Mouse (Mus musculus): ENCODE data around the gene Nudt5. TPM values are rescaled to one million over a fixed set of nuclear protein-coding genes. Genes with fewer than 3 reads are reported as not detected.
"Not testable (repeated sequence)": the region's sequence is repeated elsewhere in the genome, so short reads cannot be mapped to it uniquely, and the experiment has no call there.

Gene Nudt5
- total RNA-seq (2022): 10 to 100 TPM; 34.7 to 42.0 (median 38.7) TPM

DNA sequence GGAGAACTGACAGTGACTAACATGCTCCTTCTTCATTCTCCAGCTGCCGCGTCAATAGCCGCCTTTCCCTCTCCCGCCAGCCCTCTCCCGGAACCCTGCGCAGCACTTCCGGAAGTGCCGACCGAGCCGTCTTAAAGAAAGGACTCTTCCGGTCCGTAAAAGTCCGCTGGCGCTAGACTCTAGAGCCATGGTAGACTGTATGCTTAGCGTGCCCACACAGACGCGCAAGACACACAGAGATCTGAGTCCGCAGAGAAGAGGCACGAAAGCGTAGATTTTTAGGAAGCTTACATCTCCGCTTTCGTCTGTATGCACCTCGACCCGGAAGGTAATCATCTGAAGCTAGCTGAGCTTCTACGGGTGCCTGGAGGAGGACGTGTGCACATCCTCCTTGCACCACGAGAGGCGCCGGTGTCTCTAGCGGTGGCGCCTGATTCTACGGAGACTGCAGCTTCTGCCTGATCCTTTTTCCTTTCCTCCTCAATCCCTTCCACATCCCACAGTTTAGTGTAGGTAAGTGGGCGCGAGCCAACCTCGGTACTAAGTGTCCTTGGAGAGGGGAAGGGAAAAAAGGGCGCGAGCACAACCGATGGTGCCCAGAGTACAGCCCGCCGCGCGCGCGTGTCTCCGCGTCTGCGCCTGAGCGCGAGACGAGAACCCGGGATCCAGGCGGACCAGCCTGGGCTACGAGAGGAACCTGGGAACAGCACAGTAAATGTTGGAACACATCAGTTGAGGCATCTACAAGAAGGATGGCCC, at the start of gene Nudt5, which contains the start of gene Cdc123:
Gene Nudt5, plus strand, starts transcription at position 147 of the 759 bp plus-strand sequence.
Gene Cdc123, minus strand, starts transcription at position 292 of the 759 bp plus-strand sequence.
- DNase-seq: peak; percentile 84

DNA sequence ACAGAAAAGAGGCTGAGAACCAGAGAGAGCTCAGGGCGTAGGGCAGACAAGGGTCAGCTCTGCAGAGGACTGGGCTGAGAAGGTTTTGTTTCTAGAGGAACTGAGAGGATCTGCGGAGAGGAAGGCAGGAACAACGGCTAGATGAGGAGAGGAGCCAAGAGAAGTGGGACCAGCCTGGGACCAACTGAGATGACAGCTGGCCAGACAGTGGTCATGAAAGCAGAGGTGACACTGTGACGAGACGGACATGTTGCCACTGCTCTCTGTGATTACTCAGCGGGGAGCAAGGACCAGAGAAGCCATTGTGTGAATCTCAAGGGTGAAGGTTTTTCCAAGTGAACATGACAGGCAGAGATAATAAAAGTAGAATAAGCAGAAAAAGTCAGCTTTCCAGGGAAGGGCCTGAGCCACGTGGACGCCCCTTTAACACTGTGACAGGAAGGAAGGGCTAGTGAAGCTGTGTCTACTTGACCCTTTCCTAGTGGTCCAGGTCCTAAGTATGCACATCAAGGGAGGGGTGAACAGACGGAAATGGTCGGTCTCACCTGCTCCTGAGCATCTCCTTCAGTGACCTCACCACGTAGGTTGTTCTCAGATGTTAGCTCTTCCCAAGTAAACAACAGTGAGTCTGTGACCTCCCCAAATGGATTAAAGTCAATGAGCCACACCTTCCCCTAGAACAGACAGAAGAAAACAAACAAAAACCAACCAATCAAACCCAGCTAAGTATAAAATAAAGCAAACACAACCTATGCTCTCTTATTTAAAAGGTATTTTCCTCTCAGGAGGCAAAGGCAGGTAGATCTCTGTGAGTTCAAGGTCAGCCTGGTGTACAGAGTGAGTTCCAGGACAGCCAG, 46.8 kb upstream of the Nudt5 start:
- no peak for DNase-seq

DNA sequence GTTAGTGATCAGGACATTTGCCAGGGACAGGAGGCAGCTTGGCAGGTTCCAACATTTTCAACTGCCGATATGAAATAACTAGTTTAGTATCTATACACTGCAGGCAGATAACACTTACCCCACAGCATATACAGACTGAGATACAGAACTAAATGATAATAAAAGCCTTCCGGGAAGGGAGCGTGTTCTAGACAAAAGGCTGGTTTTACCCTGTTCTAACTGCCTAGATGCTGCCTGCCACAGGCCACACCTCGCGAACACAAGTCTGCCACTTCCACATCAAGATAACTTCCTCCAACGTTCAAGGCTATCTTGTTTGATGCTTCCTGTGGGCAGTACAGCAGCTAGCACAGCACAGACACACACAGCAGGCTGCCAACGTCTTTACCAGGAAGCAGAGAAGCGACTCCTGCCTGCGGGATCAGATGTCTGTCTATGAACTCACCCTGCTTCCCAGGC, 43.6 kb upstream of the Nudt5 start:
- no peak for DNase-seq

DNA sequence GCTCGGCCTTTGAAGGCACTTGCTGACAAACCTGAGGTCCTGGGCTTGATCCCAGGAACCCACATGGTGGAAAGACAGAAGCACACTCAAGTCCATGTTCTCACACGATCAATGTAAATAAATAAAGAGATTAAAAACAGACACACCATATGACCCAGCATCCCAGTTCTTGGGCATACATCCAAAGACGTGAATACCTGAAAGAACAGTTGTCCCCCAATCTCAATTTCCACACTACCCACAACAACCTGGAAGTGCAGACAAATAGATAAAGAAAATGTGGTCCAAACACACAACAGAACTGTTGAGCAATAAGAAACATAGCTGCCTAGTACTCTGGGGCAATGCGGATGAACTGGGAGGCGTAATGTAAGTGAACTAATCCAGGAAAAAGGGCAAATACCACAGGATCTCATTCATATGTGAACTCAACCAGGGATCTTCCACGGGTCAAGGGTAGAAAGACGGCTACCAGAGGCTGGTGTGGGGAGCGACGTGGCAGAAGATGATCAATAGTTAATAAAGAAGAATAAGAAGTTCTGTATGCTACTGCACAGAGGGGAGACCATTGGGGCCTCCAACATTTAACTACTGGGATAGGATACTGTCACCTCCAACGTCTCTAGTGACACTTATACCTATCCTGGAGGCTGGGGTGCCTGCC, 42.8 kb upstream of the Nudt5 start:
- no peak for DNase-seq

DNA sequence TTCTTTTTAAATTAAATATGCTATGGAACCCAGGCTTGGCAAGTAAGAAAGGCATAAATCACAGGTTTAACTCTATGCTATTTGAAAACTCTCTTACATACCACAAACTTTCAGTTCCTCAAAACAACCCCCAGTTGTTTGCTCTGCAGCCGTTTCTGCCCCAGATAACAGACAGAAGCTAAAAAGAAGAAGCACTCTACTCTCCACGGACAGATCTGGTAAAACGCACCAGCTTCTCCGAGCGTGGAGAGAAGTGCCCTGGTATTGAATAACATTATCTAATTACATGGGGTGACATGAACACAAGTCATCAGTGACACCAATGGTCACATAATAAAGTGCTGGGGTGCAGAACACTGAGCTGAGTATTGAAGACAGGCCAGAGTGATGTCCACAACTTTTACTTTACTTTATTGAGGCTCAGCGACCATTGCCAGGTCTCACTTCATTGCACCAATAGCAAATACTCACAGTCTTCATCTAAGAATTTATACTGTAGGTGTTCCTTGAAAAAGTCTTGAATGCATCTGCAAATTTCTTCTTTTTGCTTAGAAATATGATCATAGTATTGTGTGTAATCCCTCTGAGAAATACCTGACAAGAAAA, 40.3 kb upstream of the Nudt5 start:
- no peak for DNase-seq

DNA sequence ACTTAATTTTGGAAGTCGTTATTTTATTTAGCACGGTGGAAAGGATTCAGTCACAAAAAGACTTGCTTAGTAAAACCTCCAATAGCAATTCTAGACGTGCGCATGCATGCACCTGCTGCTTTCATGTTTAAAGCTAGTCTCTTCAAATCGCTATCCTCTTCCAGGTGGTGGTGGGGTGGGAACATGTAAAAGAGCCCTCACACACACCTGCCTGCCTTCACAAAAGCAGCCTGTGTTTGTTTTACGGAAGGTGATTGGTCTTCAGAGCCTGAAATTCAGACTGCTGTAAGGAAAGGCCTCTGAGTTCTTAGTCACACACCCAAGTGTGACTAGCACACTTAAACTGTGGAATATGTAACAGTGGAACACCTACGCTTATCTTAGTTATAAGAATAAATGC, 39.6 kb upstream of the Nudt5 start:
- DNase-seq: no peak

DNA sequence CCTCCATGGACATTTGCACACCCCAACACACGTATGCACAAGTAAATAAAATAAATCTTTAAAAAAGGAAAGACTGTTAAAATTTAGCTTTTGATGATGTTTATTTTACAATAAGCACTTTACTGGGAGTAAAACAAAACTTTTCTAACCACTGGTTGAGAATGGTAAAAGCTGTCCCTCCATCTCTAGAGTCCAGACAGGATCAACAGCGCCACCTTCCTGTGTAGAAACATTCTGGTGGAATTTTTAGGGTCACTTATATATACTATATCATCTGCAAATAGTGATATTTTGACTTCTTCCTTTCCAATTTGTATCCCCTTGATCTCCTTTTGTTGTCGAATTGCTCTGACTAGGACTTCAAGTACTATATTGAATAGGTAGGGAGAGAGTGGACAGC, 38.6 kb upstream of the Nudt5 start:
- DNase-seq: not testable (repeated sequence)

DNA sequence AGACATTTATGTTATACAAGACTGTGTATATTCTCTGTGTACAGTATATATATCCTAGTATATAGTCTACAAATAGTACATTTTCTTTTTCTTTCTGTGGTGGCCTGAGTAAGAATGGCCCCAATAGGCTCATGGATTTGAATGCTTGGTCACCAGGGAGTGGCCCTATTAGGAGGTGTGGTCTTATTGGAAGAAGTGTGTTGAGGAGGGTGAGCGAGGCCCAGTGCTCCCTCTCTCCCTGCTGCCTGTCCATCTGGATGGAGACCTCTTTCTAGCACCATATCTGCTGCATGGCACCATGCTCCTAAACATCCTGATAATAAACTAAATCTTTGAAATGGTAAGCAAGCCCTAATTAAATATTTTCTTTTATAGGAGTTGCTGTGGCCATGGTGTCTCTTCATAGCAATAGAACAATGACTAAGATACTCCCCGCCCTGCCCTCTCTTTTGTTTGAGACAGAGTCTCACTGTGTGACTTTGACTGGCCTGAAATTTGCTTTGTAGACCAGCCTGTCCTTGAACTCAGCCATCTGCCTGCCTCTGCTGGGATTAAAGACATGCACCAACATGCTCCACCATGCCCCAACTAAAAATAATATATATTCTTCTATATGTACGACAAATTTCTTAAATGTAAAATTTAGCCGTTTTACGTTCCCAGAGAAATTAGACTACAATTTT, 34.6 kb upstream of the Nudt5 start:
- no peak for DNase-seq

DNA sequence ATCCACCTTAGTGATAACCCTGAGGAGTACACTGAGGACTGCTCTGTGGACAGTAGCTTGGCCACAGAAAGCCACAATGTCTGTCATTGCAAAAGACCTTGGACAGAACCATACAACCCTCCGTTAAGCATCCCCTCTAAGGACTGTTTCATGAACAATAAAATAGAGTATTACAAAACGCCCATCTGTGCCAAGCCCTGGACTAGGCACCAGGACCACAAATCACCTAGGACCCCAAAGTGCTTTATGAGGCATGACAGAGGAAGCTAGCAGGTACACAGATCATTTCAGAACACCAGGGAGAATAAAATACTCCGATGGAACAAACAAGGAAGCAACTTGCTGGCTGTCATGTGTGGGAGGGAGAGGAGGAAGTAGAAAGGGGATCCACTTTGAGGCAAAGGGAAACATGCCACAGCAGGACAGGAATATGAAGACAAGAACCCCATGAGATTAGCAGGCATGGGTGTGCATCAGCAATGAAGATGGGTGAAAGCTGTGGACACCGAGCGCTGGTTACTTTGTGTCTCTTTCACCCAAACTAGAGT, 33.5 kb upstream of the Nudt5 start:
- no peak for DNase-seq

DNA sequence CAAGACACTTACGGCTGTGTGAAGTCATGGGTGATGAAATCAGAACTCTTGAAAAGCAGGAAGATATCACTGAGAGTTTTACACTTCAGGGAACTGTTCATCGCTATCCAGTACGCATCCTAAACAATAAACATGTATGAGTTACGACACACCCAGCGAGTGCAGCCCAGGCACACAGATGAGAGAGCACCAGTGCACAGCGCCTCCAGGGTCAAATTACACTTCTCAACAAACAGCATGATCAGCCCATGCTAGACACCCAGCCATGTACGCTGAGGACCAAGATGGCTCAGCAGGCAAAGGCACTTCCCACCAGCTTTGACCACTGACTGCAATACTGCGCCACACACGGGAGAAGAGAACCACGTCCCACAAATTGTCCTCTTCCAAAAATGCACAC, 23.6 kb upstream of the Nudt5 start:
- no peak for DNase-seq

DNA sequence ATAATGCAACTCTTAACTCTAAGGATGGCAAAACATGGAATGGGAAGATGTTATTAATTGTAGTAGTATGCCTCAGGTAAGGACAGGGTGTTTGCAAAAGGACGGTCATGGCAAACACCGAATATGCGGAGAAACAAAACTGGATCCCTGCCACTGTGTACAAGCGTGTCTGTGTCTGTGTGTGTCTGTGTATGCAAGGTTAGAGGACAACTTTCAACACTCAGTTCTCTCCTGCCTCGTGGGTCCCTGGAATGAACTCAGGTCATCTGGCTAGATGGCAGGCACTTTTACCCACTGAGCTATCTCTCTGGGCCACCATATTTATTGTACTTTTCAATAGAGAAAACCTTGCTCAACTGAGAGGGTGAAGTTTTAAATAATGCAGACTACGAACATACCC, 22.4 kb upstream of the Nudt5 start:
- DNase-seq: no peak

DNA sequence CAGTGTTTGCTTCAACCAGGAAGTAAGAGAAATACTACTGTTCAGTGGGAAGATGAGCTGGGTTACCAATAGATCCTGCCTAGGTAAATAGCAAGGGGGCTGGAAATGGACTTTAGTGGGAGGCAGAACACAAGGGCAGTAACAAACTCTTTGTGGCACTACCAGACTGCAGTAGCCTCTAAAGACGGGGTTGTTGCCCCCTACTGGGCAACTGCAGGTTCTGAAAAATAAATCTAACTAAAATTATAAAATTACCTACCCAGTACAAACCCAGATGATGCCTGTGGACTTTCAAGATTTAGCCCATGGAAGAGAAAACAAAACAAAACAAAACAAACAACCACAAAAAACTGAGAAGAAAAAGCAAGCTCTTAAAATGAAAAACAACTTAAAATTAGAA, 20.6 kb upstream of the Nudt5 start:
- DNase-seq: no peak

DNA sequence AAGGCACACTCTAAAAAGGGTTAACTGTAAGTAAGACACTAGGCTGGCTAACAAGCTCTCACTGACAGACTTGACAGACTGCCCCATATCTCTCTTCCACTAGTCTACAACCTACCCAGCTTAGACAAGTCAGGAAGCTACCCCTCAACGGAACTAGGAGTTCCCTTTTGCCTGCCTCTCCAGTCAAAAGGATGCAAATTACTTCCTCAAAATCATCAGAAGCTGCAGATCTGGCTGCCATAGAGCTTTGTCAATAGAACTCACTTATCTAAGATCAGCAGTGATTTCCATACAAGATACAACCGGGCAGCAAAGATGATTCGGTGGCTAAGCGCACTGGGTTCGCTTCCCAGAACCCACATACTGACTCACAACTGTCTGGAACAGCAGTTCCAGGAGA, 20.1 kb upstream of the Nudt5 start:
- no peak for DNase-seq

DNA sequence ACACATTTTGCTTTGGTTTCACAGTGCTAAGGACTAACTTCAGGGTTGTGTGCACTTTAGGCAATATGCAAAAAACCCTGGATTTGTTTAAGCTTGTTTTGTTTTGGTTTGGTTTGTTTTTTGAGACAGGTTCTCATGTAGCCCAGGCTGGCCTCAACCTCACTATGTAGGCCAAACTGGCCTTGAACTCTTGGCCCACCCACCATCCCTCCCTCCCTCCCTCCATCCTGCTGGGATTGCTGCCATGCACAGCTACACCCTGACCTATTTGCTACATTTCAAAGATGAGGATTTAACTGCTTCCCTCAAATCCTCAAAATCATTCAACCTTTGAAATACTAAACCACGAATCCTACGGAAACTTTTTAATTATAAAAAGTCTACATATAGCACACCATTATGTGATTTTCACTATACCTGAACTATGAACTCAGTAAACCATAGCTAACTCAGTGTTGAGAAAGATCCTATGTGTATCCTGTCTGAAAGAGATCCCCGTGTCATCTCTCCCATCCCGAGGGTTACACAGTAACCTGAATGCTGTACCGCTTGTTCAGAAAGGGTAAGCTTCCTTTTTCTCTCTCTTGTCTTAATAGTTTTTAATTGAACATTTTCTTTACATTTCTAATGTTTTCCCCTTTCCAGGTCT, 19.4 kb upstream of the Nudt5 start:
- DNase-seq: no peak

DNA sequence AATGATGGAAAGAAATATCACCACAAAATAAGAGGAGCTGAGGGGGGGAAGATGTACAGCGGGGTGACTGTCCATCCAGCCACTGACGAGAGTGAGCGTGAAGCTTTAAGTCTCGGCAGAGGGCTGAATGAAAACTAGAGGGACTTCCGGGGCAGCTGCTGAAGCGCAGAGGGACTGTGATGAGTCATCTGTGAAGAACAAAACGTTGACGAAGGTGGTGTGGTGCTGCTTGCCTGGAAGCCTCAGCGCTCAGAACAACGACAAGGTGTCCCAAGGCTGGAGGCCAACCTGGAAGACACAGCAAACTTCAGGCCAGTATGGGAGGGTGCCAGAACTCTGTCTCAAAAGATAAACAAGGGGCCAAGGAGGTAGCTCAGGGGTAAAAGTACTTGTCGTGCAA, 4.0 kb upstream of the Nudt5 start:
- no peak for DNase-seq

DNA sequence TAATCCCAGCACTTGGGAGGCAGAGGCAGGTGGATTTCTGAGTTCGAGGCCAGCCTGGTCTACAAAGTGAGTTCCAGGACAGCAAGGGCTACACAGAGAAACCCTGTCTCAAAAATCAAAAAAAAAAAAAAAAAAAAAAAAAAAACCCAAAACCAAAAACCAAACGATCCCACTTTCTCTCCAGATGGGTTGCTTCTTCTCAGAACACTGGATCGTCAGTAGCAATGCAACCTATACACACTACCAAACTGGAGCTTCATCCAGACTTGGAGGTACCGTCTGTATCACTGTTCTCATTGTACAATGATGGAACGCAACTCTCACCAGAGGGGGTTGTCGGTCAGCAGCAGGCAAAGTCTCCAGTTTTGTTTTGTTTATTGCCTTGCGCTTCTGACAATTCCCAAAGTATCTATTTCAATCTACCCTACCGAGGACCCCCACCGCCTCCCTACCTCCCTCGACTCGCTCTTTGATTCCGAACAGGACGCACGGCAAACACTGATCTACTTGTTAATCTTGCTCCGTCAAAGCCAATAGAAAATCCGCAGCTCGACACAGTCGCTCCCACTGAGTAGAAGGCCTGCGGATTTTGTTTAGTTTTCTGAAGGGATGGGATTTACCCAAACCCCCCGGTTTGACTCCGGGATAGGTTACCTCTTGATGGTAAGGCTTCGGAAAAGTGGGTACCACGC, 492 bp upstream of the Nudt5 start:
- DNase-seq: no peak

DNA sequence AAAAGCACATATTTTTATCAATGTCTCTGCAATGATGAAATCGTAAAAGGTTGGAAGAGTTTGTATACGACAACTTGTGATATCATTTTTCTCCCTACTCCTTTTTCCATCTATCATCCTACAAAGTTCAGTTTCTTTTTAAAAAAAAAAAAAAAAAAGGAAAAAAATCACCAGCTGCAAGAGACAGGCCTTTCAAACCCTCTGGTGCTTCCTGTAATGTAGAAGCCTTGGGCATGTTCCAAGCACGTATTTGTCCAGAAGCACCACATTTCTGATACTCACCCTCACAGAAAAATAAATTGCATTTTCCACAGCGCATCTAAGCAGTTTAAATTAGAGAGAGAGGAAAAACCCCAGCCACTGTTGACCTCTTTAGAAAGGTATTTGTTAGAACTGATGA, 1.0 kb downstream of the Nudt5 start:
- DNase-seq: no peak

DNA sequence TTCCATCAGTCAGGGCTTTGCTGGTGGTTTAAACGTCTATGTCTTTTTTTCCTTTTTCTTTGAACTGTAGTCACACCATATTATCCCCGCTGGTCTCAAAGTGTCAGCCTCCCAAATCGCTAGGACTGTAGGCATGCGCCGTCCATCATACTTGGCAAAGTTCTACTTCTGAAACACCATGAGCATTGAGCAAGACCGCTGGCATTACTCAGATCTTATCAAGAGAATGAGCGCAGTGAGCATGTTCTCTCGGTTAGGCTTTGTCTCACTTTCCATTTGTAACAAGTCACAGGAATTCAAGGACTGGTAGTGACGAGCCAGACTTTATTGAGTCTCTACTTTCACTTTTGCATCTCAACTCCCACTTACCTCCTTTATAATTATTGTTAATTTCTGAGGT, 6.3 kb downstream of the Nudt5 start:
- DNase-seq: peak; percentile 68

DNA sequence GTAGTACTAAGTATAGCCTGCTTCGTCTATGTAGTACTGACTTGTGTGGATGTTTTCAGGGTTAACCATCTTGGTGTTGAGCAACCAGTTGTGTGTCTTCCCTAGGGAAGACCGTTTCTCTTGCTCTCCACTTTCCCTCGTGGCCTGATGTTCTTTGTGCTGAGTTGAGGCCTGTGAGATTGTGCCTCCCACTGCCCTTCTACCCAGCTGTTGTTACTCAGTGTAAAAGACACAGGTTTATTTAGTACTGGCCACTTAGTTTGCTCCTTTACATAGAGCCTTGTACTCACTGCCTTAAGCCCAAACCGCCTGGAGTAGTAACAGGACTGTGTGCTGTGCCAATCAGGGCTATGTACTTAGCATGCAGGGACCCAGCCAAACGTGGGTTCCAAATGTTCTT, 7.0 kb downstream of the Nudt5 start:
- DNase-seq: no peak

DNA sequence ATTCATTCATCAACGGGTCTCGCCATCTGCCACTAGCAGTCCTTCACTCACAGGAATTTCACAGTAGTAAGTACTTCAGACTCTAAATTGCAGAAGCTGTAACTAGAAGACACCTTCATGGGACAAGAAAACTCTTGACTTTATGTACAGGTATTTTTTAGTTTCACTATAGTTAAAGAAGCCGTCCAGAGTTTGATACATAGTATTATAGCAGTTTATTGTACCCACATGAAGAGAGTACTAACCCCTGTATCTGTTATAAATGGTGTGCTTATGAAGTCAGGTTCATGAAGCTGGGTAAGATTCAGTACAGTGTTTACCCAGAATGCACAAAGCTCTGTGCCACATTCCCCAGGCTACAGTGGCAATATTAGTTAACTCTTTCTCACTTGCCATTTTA, 18.0 kb downstream of the Nudt5 start, which contains the start of gene Gm13199:
Gene Gm13199, minus strand, starts transcription at position 101 of the 400 bp plus-strand sequence.
- DNase-seq: no peak

DNA sequence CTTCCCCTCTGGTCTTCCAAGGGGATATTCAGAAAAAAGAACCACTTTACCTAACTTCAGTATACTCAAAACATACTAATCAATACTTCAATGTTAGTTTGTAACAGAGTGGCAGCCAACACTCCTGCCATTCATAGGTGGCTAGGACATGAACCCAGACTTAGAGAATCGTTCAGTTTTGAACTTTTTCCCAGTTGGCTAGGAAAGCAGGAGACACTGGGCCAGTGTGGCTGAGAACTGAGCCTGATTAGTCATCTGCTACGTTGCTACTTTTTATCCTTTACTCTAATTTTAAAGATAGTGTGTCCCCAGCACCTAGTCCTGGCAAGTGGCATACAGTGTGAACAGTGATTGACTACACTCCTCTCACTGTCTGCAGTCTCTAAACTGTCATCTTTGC, 22.9 kb downstream of the Nudt5 start:
- DNase-seq: no peak

Data from adrenal gland, adult 8-10 months (tissue).